13 mouse cellular contexts compared by ENCODE assay signal in genomic region chr1:190148661-190149232, GRCm38 (mm10). TPM values are rescaled to one million over a fixed set of nuclear protein-coding genes. Genes with fewer than 3 reads are reported as not detected.
DNase-seq lines count a peak whose midpoint lies in the region; ATAC-seq and TF ChIP-seq lines count a peak whose summit lies in the region.
"Had no signal": no experiment of that assay in that cellular context is flagged by ENCODE, and none has a peak within 500 bp of the region (broad histone marks: within the 10 kb centered on the region; RNA-seq: fewer than 3 reads in every experiment).

No protein-coding gene starts in this region.

- 37% methylated on average over 12 of the region's 12 CpGs for WGBS in heart, embryonic 13.5 days
- 4% methylated on average over 12 of the region's 12 CpGs for WGBS in midbrain, embryonic 13.5 days

- peak overlapping the region; percentile 20 for H3K4me2 ChIP-seq in heart, embryonic 13.5 days
- peak overlapping the region; percentile 36 for H3K4me2 ChIP-seq in midbrain, embryonic 13.5 days (replicated peaks)
- H3K4me2 ChIP-seq: liver, embryonic 15.5 days had no signal

- peak overlapping the region; percentile 66 for H3K27ac ChIP-seq in heart, embryonic 13.5 days (replicated peaks)
- peak overlapping the region; percentile 25; the same call in 1 of the 2 replicates for H3K27ac ChIP-seq in midbrain, embryonic 13.5 days
- H3K27ac ChIP-seq: liver, embryonic 15.5 days had no signal

- intact Hi-C loops in left cerebral cortex, postnatal 10 days (cut with DNase I) = no loop called here
- intact Hi-C loops in left cerebral cortex, postnatal 14 days (cut with DNase I) = no loop called here

- no peak for DNase-seq in heart, adult 18-20 months
- peak; percentile 50 for DNase-seq in brain, embryonic 14.5 days (ENCODE audit: low read depth)
- DNase-seq in left cerebral cortex, postnatal 10 days (ENCODE audit: extremely low spot score in 1 of 2, low spot score in 2 of 2) = no peak
- no peak for DNase-seq in left cerebral cortex, postnatal 14 days (ENCODE audit: low spot score in 2 of 2)
- DNase-seq in ovary, adult 18-20 months (ENCODE audit: low spot score) = no peak
- DNase-seq: cerebellum, adult 11 months; gastrocnemius, postnatal 10 days had no signal

- no peak overlapping the region for H3K4me3 ChIP-seq in heart, embryonic 13.5 days
- no peak overlapping the region for H3K4me3 ChIP-seq in midbrain, embryonic 13.5 days (replicated peaks)
- H3K4me3 ChIP-seq: liver, embryonic 15.5 days; megakaryocyte, embryonic 14.5 days had no signal

- 0 out of 2 replicates have a peak overlapping the region, but pooled peaks have one; percentile 11 for H3K9ac ChIP-seq in heart, embryonic 13.5 days
- no peak overlapping the region for H3K9ac ChIP-seq in midbrain, embryonic 13.5 days (replicated peaks)
- H3K9ac ChIP-seq: liver, embryonic 15.5 days had no signal

- no peak for TF ChIP-seq CTCF in brain, embryonic 14.5 days (IDR thresholded peaks at IDR 0.05; ENCODE audit: borderline replicate concordance, extremely low read depth, insufficient read depth, insufficient read length)

- no peaks in the 10 kb centered on the region for H3K9me3 ChIP-seq in heart, embryonic 13.5 days
- H3K9me3 ChIP-seq in midbrain, embryonic 13.5 days = no peaks in the 10 kb centered on the region
- H3K9me3 ChIP-seq: liver, embryonic 15.5 days; megakaryocyte, embryonic 14.5 days had no signal

- no peaks in the 10 kb centered on the region for H3K27me3 ChIP-seq in heart, embryonic 13.5 days (replicated peaks)
- peaks cover 18% of the 10 kb centered on the region for H3K27me3 ChIP-seq in midbrain, embryonic 13.5 days
- H3K27me3 ChIP-seq: liver, embryonic 15.5 days had no signal

- peaks cover 34% of the 10 kb centered on the region for H3K36me3 ChIP-seq in heart, embryonic 13.5 days
- no peaks in the 10 kb centered on the region; the same call in 1 of the 2 replicates for H3K36me3 ChIP-seq in midbrain, embryonic 13.5 days

- H3K4me1 ChIP-seq in heart, embryonic 13.5 days = peaks cover 59% of the 10 kb centered on the region
- peaks cover 40% of the 10 kb centered on the region for H3K4me1 ChIP-seq in midbrain, embryonic 13.5 days (replicated peaks)
- H3K4me1 ChIP-seq: liver, embryonic 15.5 days; megakaryocyte, embryonic 14.5 days had no signal

- TF ChIP-seq POLR2A in brain, embryonic 14.5 days (IDR thresholded peaks at IDR 0.05; ENCODE audit: borderline replicate concordance, extremely low read depth, insufficient read depth, insufficient read length, poor library complexity, severe bottlenecking) = no peak

- ATAC-seq in heart, embryonic 13.5 days (ENCODE audit: extremely low read depth, insufficient number of reproducible peaks, low FRiP score, low TSS enrichment) = no peak
- peak; percentile 37 to 53; a peak in 3 of 4 replicates for ATAC-seq in hematopoietic stem cell, adult 5-6 weeks (replicated peaks in 1 of 2; ENCODE audit: insufficient read depth in 1 of 2, low FRiP score in 2 of 2, low TSS enrichment in 1 of 2, low read depth in 1 of 2, poor library complexity in 2 of 2, severe bottlenecking in 2 of 2)
- peak; percentile 44; the same call in 1 of the 2 replicates for ATAC-seq in midbrain, embryonic 13.5 days
- ATAC-seq: intestine, embryonic 16.5 days had no signal

RNA-seq across cellular contexts. Expression of gene Prox1, which starts 21.8 kb away (rescaled TPM):
- 16.0 and 17.5 TPM in 2 replicates for polyA plus RNA-seq in heart, embryonic 13.5 days (2015; fragmentation: Nextera tagmentation; extraction: Ambion mirVana)
- total RNA-seq in heart, adult 18-20 months (2021) = 10 to 100 TPM; 36.6 to 44.4 TPM
- polyA plus RNA-seq in brain, embryonic 14.5 days (2012; rRNA removed) = 11.3 and 14.5 TPM in 2 replicates
- 0.75 TPM in 1 of 2 replicates, not detected in the other for total RNA-seq in hematopoietic stem cell, adult 5-6 weeks (2017)
- polyA plus RNA-seq in midbrain, embryonic 13.5 days (2015; fragmentation: Nextera tagmentation; extraction: Ambion mirVana) = 9.7 and 12.1 TPM in 2 replicates
- total RNA-seq in left cerebral cortex, postnatal 10 days (2021) = 1 to 10 TPM; 7.9 to 8.3 TPM
- total RNA-seq in left cerebral cortex, postnatal 14 days (2021) = 10 to 100 TPM in 1 of 2 experiments, 1 to 10 TPM in 1; 8.0 to 12.4 TPM
